Mouse (Mus musculus) gastrocnemius, adult 2 months (tissue): ENCODE results near the gene Kmt2c. TPM values are rescaled to one million over a fixed set of nuclear protein-coding genes. Genes with fewer than 3 reads are reported as not detected.

Source experiments
- DNase-seq: peaks from one replicate; pipeline ENCODE4 v3.0.0; 2022
- H3K27ac ChIP-seq: fragments of 200-600 bp; 2 replicates; pipeline ENCODE4 v1.8.1; 2022; ENCODE audit warnings: mild to moderate bottlenecking
- H3K4me3 ChIP-seq: fragments of 200-600 bp; 2 replicates; pipeline ENCODE4 v1.8.1; 2022; ENCODE audit warnings: mild to moderate bottlenecking, moderate library complexity
- CTCF ChIP-seq: fragments of 200-600 bp; IDR thresholded peaks from 2 replicates; pipeline ENCODE4 v1.8.1; 2022; ENCODE audit warnings: antibody characterized with exemption, mild to moderate bottlenecking, moderate library complexity
- intact Hi-C: fragments of 180-260 bp; cut with DNase I; formaldehyde crosslinking; loops from one replicate; pipeline ENCODE4 v1.15.1; 2025
- total RNA-seq, 2 experiments: library from RNA; stranded (reverse); gene quantifications; 2 replicates each; pipeline ENCODE4 v1.2.3; 2021

The Kmt2c gene
- total RNA-seq, 2 experiments from 2014 or later = 41.6 to 42.3 TPM

- Histone ChIP-seq H3K27ac (0 out of 2 replicates have a peak overlapping the region, but pooled peaks have one; percentile 9), H3K4me3 (no peak overlapping the region)
- TF ChIP-seq CTCF = no peak
- intact Hi-C loops = loop anchor here (5.0 kb wide), 1 partner anchor 50 kb away; no protein-coding TSS in a partner anchor
- peak; percentile 29 for DNase-seq
Observed at GRCm38 (mm10) chr5:25296830-25297229, 201.8 kb downstream of the Kmt2c start.

- intact Hi-C loops = no loop called here
- Histone ChIP-seq H3K4me3 (no peak overlapping the region), H3K27ac (no peak overlapping the region)
- no peak for TF ChIP-seq CTCF
- DNase-seq = no peak
Observed at GRCm38 (mm10) chr5:25283988-25284387, 214.6 kb downstream of the Kmt2c start.

- Histone ChIP-seq H3K4me3 (no peak overlapping the region), H3K27ac (no peak overlapping the region)
- TF ChIP-seq CTCF = no peak
- no peak for DNase-seq
- intact Hi-C loops = loop anchor here (5.0 kb wide), 1 partner anchor 86 kb away; no protein-coding TSS in a partner anchor
Observed at GRCm38 (mm10) chr5:25276365-25276764, 222.2 kb downstream of the Kmt2c start.

- intact Hi-C loops = loop anchor here (5.0 kb wide), 1 partner anchor 87 kb away; no protein-coding TSS in a partner anchor
- TF ChIP-seq CTCF = no peak
- H3K27ac ChIP-seq = no peak overlapping the region
- DNase-seq = no peak
- H3K4me3 ChIP-seq = no peak overlapping the region
Observed at GRCm38 (mm10) chr5:25275629-25276028, 223.0 kb downstream of the Kmt2c start.

- DNase-seq = no peak
- Histone ChIP-seq H3K27ac (no peak overlapping the region), H3K4me3 (no peak overlapping the region)
- TF ChIP-seq CTCF = no peak
- intact Hi-C loops = no loop called here
Observed at GRCm38 (mm10) chr5:25268258-25268888, 230.2 kb downstream of the Kmt2c start.

GRCm38 (mm10) chr5:25262266-25262665 is 236.3 kb downstream of the Kmt2c start:
- intact Hi-C loops = no loop called here
- TF ChIP-seq CTCF = no peak

GRCm38 (mm10) chr5:25261452-25261851 is 237.1 kb downstream of the Kmt2c start:
- intact Hi-C loops = no loop called here
- no peak overlapping the region for H3K4me3 ChIP-seq
- H3K27ac ChIP-seq = no peak overlapping the region
- no peak for TF ChIP-seq CTCF
- DNase-seq = no peak

More at GRCm38 (mm10) chr5:25262266-25262665, 236.3 kb downstream of the Kmt2c start:
- no peak overlapping the region for H3K27ac ChIP-seq
- H3K4me3 ChIP-seq = no peak overlapping the region
- DNase-seq = no peak

GRCm38 (mm10) chr5:25256686-25257085 is 241.9 kb downstream of the Kmt2c start:
- no peak overlapping the region for H3K27ac ChIP-seq
- intact Hi-C loops = no loop called here
- no peak for DNase-seq
- H3K4me3 ChIP-seq = no peak overlapping the region
- no peak for TF ChIP-seq CTCF

GRCm38 (mm10) chr5:25254491-25254890 is 244.1 kb downstream of the Kmt2c start:
- Histone ChIP-seq H3K27ac (no peak overlapping the region), H3K4me3 (no peak overlapping the region)
- intact Hi-C loops = no loop called here
- no peak for DNase-seq
- no peak for TF ChIP-seq CTCF

- H3K27ac ChIP-seq = no peak overlapping the region
- DNase-seq = no peak
- no peak for TF ChIP-seq CTCF
- intact Hi-C loops = no loop called here
- no peak overlapping the region for H3K4me3 ChIP-seq
Observed at GRCm38 (mm10) chr5:25252825-25253544, 245.6 kb downstream of the Kmt2c start.

GRCm38 (mm10) chr5:25252423-25252822 is 246.2 kb downstream of the Kmt2c start:
- intact Hi-C loops = no loop called here
- DNase-seq = no peak
- Histone ChIP-seq H3K27ac (no peak overlapping the region), H3K4me3 (no peak overlapping the region)
- no peak for TF ChIP-seq CTCF

GRCm38 (mm10) chr5:25247036-25247435 is 251.5 kb downstream of the Kmt2c start:
- TF ChIP-seq CTCF = no peak
- Histone ChIP-seq H3K4me3 (no peak overlapping the region), H3K27ac (no peak overlapping the region)
- no peak for DNase-seq
- intact Hi-C loops = no loop called here

- intact Hi-C loops = no loop called here
- no peak for DNase-seq
Observed at GRCm38 (mm10) chr5:25246473-25246865, 252.1 kb downstream of the Kmt2c start.

More at GRCm38 (mm10) chr5:25246473-25246865, 252.1 kb downstream of the Kmt2c start:
- Histone ChIP-seq H3K27ac (no peak overlapping the region), H3K4me3 (no peak overlapping the region)
- no peak for TF ChIP-seq CTCF
